Mouse (Mus musculus): ENCODE data around the gene Tbxa2r.
A peak's percentile ranks its signal among the peaks of the same experiment; 100 is the strongest.

The Tbxa2r gene

DNA sequence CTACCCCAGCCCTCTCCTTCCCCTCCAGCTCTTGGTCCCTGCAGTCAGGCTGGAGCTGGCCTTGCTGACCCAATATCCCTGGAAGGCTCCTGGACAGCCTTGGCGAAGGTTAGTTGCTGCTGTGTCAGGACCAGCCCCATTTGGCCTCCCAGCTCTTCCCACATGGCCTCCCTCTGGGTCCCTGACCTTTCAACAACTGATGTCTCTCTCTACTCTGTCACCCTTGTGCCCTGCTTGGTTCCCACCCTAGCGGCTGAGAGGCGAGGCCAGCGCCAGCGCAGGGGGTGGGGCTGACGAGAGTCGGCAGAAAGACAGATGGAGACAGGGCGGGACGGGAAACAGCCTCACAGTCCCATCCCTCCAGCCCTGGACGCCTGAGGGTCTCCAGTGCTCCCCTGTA is at the start of gene Tbxa2r:
Gene Tbxa2r (plus strand): TSS at position 346 of the 400 bp plus-strand sequence.
- DNase-seq: peak; percentile 71 to 89

DNA sequence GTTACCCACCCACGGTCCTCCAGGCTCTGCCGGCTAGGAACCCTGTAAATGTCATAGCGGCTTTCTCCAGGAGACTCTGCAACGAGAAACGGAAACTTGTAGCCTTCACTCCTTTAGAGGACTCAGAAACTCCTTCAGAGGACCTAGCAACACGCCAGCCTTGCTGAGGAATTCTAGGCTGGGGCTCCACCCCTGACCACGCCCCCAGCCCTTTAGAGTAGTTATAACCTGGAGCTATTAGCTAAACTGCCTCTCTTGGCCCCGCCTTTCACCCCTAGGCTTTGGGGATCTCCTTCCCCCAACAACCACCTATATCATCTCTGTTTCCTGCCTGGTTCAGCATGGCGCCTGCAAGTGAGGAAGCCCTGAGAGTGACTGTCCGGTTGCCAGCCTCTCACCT is 49.0 kb upstream of the Tbxa2r start:
- no peak for DNase-seq

DNA sequence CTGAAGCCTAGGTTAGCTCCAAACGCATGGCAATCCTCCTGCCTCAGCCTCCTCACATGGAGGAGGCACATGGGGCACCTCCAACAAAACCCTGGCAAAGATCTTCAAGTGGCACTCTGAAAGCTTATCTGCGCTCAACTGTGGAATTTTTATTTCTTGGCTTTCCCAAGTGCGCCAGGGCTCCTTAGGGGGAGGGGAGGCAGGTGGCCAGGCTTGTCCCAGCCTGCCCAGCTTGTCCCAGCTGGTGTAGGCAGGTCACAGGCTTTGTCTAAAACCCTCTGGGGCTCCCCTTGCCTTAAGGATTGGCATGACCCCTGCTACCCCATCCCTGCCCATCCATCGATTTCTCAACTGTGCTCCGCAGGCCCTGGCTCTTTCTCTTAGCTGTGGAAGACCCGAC is 44.3 kb upstream of the Tbxa2r start:
- peak in 1 of 2 experiments; percentile 75 for DNase-seq

DNA sequence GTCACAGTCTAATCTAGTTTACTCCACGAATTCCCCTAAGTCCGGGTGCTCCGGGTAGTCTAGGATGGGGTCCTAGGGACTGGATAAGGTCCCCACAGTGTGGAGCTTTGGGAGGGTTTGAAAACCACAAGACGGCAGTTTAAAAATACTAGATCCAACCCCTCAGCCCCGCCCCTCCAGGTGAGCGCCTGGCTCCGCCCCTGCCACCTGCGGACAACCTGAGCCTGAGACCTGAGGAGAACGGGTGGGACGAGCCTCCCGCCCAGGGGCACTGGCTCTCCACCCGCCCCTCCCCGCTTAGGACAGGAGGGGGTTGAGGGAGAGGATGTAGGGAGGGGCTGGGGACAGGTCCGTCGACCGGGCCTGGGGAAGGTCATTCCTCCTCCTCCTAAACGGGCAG is 43.8 kb upstream of the Tbxa2r start:
- peak; percentile 73 to 90 for DNase-seq

GRCm38 (mm10) chr10:81285694-81286450 is 42.7 kb upstream of the Tbxa2r start:
- DNase-seq: peak; percentile 93 to 95

GRCm38 (mm10) chr10:81286586-81286985 is 41.9 kb upstream of the Tbxa2r start:
- DNase-seq: peak; percentile 79 to 82

DNA sequence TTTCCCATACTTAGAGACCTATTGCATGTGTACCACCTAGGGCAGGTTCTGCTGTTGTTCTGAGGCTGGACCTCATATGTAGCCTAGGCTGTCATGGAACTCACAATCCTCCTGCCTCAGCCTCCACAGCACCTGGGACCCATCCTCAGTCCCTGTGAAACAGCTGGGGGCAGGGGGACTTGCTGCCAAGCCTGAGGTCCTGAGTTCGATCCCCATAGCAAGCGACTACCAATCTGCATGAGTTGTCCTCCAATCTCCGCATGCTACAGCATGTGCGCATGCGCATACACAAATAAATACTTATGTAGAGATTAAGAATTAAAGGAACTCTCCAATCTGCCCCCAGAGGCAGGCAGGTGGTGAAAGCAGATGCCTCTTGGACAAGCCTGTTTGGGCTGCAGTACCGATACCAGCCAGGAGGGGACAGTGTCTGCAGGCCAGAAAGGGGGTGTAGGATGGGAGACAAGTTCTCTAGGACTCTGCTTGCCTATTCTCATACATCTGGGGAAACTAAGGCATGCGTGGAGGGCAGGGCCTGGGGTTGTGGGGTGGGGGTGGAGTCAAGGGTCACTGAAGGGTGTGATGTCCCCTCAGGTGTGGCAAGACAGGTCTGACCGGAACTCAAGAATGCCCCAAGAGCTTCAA is 40.9 kb upstream of the Tbxa2r start:
- DNase-seq: peak in 1 of 2 experiments; percentile 66

DNA sequence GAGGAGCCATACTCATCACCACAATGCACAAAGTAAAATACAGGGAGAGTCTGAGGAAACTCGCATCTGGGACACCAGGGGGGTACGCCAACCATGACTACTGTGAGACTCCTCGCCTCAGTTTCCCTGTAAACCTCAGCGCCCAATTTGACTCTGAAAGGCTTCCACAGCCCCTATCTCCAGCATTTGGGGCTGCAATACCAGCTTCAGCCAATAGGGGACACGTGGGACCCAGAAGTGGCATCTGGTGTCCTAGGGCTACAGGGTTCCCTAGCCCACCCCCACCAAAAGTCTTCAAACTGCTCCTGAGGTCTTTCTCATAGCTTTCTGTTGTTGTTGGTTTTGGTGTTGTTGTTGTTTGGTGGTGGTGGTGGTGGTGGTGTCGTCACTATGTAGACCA is 39.9 kb upstream of the Tbxa2r start:
- peak in 1 of 2 experiments; percentile 67 for DNase-seq

GRCm38 (mm10) chr10:81289278-81289677 is 39.3 kb upstream of the Tbxa2r start:
- peak; percentile 75 to 78 for DNase-seq

- DNase-seq: peak in 1 of 2 experiments; percentile 65
These were observed 38.7 kb upstream of the Tbxa2r start for GRCm38 (mm10) chr10:81289811-81290210.

DNA sequence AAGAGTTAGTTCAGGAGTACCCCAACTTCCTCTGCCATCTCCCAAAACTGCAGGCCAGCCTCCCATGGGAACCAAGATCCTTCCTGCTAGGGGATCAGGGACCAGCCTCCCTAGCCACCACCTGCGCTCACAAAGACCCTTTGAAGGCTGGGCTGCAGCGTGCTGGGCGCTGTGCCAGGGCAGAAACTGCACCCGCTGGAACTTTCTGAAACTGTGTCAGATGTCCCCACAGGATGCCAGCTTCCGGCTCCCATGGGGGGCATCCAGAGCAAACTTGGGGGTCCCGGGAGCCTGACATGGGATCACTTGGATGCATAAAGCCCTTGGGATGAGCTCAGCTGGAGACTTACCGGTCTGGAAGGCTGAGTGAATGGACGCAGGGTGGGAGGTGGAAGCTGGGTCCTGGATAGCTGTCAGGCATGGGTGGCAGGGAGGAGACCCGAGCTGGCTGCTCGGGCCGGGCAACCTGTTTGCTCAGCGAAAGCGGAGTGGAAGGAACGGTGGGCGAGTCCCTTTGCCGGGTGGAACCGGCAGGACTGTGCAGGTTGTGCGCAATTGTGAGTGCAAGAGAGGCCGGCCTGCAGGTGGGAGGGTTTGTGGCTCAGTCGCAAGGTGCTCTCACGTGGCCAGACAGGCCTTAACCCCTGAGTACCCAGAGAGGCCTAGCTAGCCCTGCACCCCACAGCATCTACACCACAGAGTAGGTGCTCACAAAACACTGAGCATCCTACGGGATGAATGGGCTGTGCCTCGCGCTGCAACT is 37.7 kb upstream of the Tbxa2r start:
- peak; percentile 48 to 85 for DNase-seq

DNA sequence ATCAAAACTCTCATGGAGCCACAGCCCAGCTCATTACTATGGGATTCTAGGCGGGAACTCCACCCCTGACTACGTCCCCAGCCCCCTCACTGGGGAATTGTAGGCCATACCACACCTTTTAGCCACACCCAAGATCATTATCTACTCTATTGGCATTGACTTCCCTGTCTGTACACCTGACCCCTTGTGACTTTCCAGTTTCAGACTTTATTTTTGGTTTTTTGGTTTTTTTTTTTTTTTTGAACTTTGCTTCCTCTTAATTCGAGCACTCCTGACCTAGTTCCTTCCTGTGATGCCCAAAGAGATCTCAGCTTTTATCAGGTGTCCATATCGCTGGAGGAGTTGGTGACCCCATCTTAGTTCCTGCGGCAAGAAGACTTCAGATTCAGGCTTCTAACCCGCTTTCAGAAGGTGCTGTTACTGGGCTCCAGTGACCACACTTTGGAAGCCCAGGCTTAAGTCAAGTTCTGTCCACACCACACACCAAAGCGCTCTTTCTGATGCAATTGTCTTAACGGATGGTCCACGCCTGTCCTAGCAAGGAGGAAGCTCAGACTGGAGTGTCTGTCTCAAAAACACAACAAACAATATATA is 36.9 kb upstream of the Tbxa2r start, which contains the start of gene Tjp3:
Gene Tjp3 (minus strand): TSS at position 71 of the 594 bp plus-strand sequence.
- peak in 1 of 2 experiments; percentile 45 for DNase-seq

DNA sequence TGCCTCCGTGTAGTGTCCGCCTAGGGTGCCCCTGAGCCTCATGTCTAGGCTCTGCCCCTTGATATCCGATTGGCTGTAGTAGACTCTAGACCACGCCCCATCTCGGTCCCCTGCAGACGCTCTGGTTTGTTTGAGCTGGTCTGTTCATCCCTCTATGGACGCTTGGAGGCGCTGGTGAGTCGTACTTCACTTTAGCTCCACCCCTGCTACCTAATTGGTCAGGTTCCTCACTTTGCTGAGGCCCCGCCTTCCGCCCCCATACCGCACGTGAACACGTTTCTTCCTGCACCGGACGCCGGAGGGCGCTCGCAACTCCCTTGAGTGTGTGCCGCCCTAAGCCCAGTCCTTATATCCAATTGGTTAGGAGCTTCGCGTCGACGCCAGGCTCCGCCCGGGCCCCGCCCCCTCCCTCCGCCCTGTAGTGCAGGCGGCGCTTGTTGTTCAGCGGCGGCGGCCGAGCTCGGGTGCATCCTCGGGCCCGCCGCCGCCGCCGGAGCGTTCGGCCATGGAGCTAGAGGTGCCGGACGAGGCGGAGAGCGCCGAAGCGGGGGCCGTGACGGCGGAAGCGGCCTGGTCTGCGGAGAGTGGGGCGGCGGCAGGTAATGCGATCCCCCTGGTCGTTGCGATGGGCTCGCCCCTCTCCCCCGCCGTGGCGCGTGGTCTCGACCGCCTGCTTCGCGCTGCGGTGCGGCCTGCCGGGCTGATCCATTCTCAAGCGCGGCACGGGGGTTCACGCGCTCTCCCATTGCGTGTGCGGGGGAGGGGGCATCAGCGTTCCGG is 35.8 kb upstream of the Tbxa2r start, which contains the start of gene Pip5k1c:
Gene Pip5k1c (plus strand): TSS at position 410 of the 780 bp plus-strand sequence.
- peak; percentile 99 to 100 for DNase-seq

- DNase-seq: no peak
These were observed 35.0 kb upstream of the Tbxa2r start for GRCm38 (mm10) chr10:81293334-81294030.

DNA sequence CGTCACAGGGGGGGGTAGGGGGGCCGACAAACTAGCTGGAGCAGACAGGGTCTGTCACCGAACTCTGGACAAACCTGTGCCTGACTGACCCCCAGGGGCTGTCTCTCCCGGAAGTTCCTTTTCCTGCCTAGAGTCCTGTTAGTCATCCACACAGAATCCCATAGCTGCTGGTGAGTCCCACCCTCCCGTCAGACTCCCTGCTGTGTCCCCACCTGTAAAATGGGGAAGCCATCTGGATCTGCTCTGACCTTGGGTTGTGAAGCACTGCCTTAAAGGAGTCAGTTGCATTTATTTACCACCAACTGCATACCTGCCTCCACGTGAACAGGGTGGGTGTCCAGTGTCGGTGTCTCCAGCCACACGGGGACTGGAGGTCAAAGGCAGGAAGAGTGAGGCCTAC is 34.1 kb upstream of the Tbxa2r start:
- no peak for DNase-seq

DNA sequence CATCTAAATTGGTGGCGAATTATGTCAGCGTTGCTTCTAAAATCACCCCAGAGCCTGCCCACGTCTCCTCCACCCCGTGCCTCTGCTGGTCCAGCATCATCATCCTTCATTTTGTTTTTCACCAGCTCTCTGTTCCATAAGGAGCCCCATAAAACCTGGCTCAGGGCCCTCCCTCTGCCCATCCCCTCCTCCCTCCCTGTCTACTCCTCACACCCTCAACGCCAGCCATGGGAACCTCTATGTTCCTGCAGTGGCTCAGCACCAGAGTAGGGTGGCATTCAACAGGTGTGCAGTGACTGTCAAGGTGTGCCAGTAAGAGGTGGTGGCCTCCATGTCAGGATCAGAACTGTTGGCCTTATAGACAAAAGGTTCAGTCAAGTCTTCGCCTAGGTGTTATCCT is 33.3 kb upstream of the Tbxa2r start:
- DNase-seq: no peak

DNA sequence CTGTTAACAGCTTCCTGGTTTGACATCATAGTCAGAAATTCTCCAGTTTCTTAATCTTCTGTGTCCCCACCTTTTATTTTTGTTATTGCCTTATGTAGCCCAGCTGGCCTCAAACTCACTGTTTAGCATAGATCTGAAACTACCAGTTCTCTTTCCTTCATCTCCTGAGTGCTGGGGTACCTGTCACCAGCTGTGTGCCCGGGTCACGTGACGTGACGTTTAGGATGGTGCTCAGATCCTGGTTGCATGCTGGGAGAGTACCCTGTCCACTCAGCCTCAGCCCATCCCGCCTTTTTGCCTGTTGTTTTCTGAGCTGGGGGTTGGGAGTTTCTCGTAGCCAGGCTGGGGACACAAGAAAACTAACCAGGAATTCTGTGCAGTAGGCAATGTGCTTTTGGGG is 31.3 kb upstream of the Tbxa2r start:
- no peak for DNase-seq

- peak; percentile 68 to 90 for DNase-seq
These were observed 30.7 kb upstream of the Tbxa2r start for GRCm38 (mm10) chr10:81297845-81298244.

GRCm38 (mm10) chr10:81298369-81299100 is 30.0 kb upstream of the Tbxa2r start:
- peak in 1 of 2 experiments; percentile 46 for DNase-seq

GRCm38 (mm10) chr10:81299585-81300351 is 28.8 kb upstream of the Tbxa2r start:
- peak; percentile 76 to 90 for DNase-seq

All from kidney, postnatal 25 days (tissue).